Mouse (Mus musculus): ENCODE results near the gene Dram1.

- TF ChIP-seq CTCF (IDR thresholded peaks at IDR 0.05; ENCODE audit: control insufficient read depth, insufficient read depth, low read length): peak; percentile 39
- TF ChIP-seq POLR2A (IDR thresholded peaks at IDR 0.05; ENCODE audit: borderline replicate concordance, control insufficient read depth, low read depth, low read length): no peak
Measured at GRCm38 (mm10) chr10:88327160-88328055, 51.5 kb downstream of the Dram1 start.

All from bone marrow, adult 2 months (tissue).